Mouse (Mus musculus) embryonic stem cell, embryonic (primary cell): ENCODE data around the gene Gm10197.

Source experiments
- CTCF ChIA-PET, 4 experiments: fragments of 300-600 bp in 2 of 4; fragments of 350-600 bp in 2 of 4; sonication (Branson Sonifier 250); formaldehyde crosslinking; loops; one replicate each; lab custom pipeline; 2022; ENCODE audit warnings: inconsistent platforms in 2 of 4; lab: Charles Lee
- POLR2A ChIA-PET, 4 experiments: fragments of 300-600 bp in 2 of 4; fragments of 350-600 bp in 2 of 4; sonication (Branson Sonifier 250); formaldehyde crosslinking; loops; one replicate each; lab custom pipeline; 2022; ENCODE audit warnings: antibody characterized with exemption in 4 of 4, inconsistent platforms in 1 of 4; lab: Charles Lee

Gm10197 gene

GRCm38 (mm10) chr19:53371666-53372065 is at the start of gene Gm10197:
Gm10197 (minus strand) TSS chr19:53371766.
- POLR2A ChIA-PET: interaction anchor here in 3 of 4 experiments (0.8 to 10.9 kb wide), 10 partner anchors 8 to 313 kb away, joined by 3 to 211 read pairs (median 4); partner anchors contain the start of gene Smndc1 (in 1 of the 3)
- CTCF ChIA-PET: interaction anchor here in 2 of 4 experiments (0.5 to 1.2 kb wide), 3 partner anchors 22 to 299 kb away, joined by 3 to 8 read pairs (median 4); no protein-coding TSS in a partner anchor

GRCm38 (mm10) chr19:53420924-53421582 is 49.5 kb upstream of the Gm10197 start:
- ChIA-PET CTCF (interaction anchor here (0.6 to 2.9 kb wide), 29 partner anchors 11 to 474 kb away, joined by 3 to 15 read pairs (median 4); partner anchors contain the start of genes Smc3 (in 3 of the 4) and Dusp5 (in 1 of the 4)), POLR2A (interaction anchor here (0.5 to 3.3 kb wide), 83 partner anchors 8 to 522 kb away, joined by 3 to 50 read pairs (median 4); partner anchors contain the start of genes Dusp5 (in 4 of the 4), Smc3 (in 3 of the 4), Mxi1 (in 1 of the 4) and Smndc1 (in 1 of the 4))

DNA sequence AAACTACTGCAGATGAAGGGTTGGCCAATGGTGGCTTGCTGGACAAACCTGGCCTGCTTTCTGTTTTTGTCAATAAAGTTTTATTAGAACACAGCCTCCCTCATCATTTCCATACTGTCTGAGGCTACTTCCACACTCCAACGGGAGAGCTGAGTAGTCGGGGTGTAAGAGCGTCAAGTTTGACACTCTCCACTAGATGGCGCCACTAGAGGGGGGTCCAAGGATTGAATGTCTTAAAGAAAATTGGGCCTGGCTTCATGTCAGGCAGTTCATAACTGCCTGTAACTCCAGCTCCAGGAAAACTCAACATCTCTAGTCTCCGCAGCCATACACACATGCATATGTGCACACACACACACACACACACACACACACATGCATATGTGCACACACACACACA is 48.3 kb upstream of the Gm10197 start:
- POLR2A ChIA-PET: interaction anchor here (0.6 to 3.3 kb wide), 34 partner anchors 10 to 334 kb away, joined by 3 to 27 read pairs (median 4); partner anchors contain the start of genes Smc3 (in 3 of the 4) and Dusp5 (in 2 of the 4)
- CTCF ChIA-PET: interaction anchor here (0.5 to 1.9 kb wide), 44 partner anchors 8 to 1647 kb away, joined by 3 to 15 read pairs (median 4); partner anchors contain the start of genes Dusp5 (in 2 of the 4) and Smc3 (in 2 of the 4)

GRCm38 (mm10) chr19:53415198-53415597 is 43.6 kb upstream of the Gm10197 start:
- POLR2A ChIA-PET: interaction anchor here (0.5 to 1.5 kb wide), 11 partner anchors 10 to 490 kb away, joined by 3 to 8 read pairs (median 3); partner anchors contain the start of genes Dusp5 (in 2 of the 4) and Smc3 (in 1 of the 4)
- CTCF ChIA-PET: no interaction called here

- CTCF ChIA-PET: no interaction called here
- POLR2A ChIA-PET: interaction anchor here in 3 of 4 experiments (0.5 to 1.5 kb wide), 8 partner anchors 10 to 286 kb away, joined by 3 to 8 read pairs (median 3); partner anchors contain the start of gene Dusp5 (in 2 of the 3)
These were observed 43.1 kb upstream of the Gm10197 start for GRCm38 (mm10) chr19:53414650-53415049.

GRCm38 (mm10) chr19:53413617-53414380 is 42.2 kb upstream of the Gm10197 start:
- POLR2A ChIA-PET: interaction anchor here in 2 of 4 experiments (0.6 to 4.5 kb wide), 5 partner anchors 8 to 186 kb away, joined by 3 to 30 read pairs (median 8); partner anchors contain the start of gene Smc3 (in 1 of the 2)
- CTCF ChIA-PET: interaction anchor here (0.5 to 1.7 kb wide), 4 partner anchors 11 to 205 kb away, joined by 3 to 8 read pairs (median 6); no protein-coding TSS in a partner anchor

DNA sequence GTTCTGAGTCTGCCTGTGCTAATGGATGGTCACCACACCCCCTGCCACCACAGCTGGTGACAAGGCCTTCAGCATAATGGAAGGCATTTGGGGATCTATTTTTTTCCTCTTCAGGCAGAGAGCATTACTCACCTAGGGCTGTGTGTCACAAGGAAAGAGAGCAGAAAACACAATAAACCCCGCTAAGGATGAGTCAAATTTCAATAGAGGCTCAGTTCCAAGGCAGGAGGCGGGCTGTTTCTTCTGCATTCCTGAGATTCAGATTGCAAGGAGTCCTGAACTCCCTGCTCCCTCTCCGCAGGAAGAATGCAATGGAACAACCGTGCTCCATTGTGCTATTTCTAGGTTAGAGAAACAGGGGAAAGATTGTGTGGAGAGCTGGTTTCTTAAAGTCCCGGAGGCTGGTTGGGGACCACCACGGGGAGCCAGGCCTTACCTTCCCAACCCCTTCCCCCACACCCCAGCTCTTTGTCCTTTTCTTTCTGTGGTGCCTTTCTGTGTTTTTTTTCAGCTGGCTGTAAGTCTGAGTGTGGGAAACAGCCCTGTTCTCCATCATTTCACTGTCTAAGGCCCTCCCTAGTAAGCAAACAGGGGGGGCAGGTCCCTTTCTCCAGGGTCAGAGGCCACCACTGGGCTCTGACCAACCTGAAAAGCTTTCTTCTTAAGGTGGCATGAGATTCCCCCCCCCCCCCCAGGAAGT is 40.7 kb upstream of the Gm10197 start:
- ChIA-PET POLR2A (interaction anchor here (0.5 to 4.5 kb wide), 18 partner anchors 9 to 378 kb away, joined by 3 to 44 read pairs (median 4); partner anchors contain the start of genes Smc3 (in 2 of the 4) and Dusp5 (in 1 of the 4)), CTCF (interaction anchor here (0.7 to 1.7 kb wide), 5 partner anchors 7 to 18 kb away, joined by 3 to 8 read pairs (median 4); no protein-coding TSS in a partner anchor)

GRCm38 (mm10) chr19:53409663-53410307 is 38.2 kb upstream of the Gm10197 start:
- CTCF ChIA-PET: interaction anchor here (0.6 to 2.6 kb wide), 9 partner anchors 9 to 402 kb away, joined by 3 to 15 read pairs (median 3); no protein-coding TSS in a partner anchor
- POLR2A ChIA-PET: interaction anchor here (0.6 to 4.5 kb wide), 29 partner anchors 9 to 493 kb away, joined by 3 to 44 read pairs (median 5); partner anchors contain the start of genes Dusp5 (in 2 of the 4), Smc3 (in 2 of the 4) and Nutf2-ps1 (in 1 of the 4)

GRCm38 (mm10) chr19:53408398-53408797 is 36.8 kb upstream of the Gm10197 start:
- ChIA-PET POLR2A (interaction anchor here in 1 of 4 experiments (1.0 kb wide), 1 partner anchor 14 kb away, joined by 5 read pairs; no protein-coding TSS in a partner anchor), CTCF (interaction anchor here in 1 of 4 experiments (1.4 kb wide), 1 partner anchor 14 kb away, joined by 4 read pairs; no protein-coding TSS in a partner anchor)

DNA sequence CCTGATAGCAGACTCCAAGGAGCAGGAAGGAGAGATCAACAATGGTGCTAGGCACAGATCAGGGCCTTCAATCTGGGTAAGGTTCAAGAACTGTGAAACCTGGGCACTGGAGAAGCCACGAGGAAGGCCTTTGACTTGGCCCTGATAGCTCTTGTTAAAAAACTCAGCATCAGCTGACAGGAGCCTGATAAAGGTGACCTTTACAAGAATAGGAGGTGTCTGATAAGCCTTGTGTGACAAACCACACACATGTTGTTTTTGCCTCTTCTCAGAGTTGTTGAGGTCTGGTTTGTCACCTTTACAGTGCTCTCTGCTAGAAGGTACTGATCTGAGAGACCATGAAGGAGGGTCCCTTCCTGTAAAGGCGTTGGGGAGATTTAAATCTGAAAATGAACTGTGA is 35.8 kb upstream of the Gm10197 start:
- ChIA-PET CTCF (interaction anchor here in 1 of 4 experiments (1.4 kb wide), 1 partner anchor 13 kb away, joined by 4 read pairs; no protein-coding TSS in a partner anchor), POLR2A (interaction anchor here in 2 of 4 experiments (0.6 to 6.5 kb wide), 3 partner anchors 15 to 53 kb away, joined by 3 to 52 read pairs (median 4); no protein-coding TSS in a partner anchor)

GRCm38 (mm10) chr19:53405810-53406209 is 34.2 kb upstream of the Gm10197 start:
- CTCF ChIA-PET: interaction anchor here in 3 of 4 experiments (0.6 to 2.5 kb wide), 8 partner anchors 11 to 194 kb away, joined by 3 to 13 read pairs (median 4); no protein-coding TSS in a partner anchor
- POLR2A ChIA-PET: interaction anchor here in 3 of 4 experiments (0.9 to 6.5 kb wide), 18 partner anchors 9 to 195 kb away, joined by 3 to 52 read pairs (median 4); partner anchors contain the start of gene Smc3 (in 2 of the 3)

DNA sequence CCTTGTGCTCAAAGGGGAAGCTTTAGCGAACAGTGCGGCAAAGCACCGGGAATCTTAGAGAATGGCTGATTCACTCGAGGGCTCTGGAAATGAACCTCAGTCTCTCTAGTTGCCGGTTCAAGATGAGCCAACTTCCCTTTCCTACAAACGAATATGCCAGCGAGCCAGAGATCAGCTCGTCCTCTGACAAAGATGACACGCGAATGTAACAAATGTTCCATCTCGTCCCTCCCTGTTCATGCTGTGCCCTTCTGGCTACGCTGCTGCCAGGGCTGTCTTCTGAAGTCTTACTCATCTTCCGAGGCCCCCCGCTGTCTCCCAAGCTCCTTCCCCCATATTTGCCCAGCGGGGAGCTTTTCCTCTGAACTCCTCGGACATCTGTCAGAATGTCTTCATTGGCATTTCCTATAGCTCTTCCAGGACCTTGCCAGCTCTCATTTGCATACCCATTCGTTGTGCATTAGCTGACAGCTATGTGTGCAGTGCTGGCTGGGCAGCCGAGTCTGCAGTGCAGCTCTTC is 33.3 kb upstream of the Gm10197 start:
- ChIA-PET POLR2A (interaction anchor here in 3 of 4 experiments (0.5 to 6.5 kb wide), 23 partner anchors 9 to 306 kb away, joined by 3 to 52 read pairs (median 4); partner anchors contain the start of genes Smc3 (in 2 of the 3) and Dusp5 (in 1 of the 3)), CTCF (interaction anchor here (0.8 to 2.5 kb wide), 8 partner anchors 10 to 300 kb away, joined by 3 to 13 read pairs (median 4); no protein-coding TSS in a partner anchor)

- ChIA-PET CTCF (interaction anchor here (0.6 to 2.5 kb wide), 9 partner anchors 10 to 301 kb away, joined by 3 to 13 read pairs (median 3); no protein-coding TSS in a partner anchor), POLR2A (interaction anchor here in 3 of 4 experiments (0.5 to 6.5 kb wide), 17 partner anchors 8 to 306 kb away, joined by 3 to 52 read pairs (median 7); partner anchors contain the start of genes Dusp5 (in 2 of the 3) and Smc3 (in 2 of the 3))
These were observed 32.8 kb upstream of the Gm10197 start for GRCm38 (mm10) chr19:53404219-53404836.

DNA sequence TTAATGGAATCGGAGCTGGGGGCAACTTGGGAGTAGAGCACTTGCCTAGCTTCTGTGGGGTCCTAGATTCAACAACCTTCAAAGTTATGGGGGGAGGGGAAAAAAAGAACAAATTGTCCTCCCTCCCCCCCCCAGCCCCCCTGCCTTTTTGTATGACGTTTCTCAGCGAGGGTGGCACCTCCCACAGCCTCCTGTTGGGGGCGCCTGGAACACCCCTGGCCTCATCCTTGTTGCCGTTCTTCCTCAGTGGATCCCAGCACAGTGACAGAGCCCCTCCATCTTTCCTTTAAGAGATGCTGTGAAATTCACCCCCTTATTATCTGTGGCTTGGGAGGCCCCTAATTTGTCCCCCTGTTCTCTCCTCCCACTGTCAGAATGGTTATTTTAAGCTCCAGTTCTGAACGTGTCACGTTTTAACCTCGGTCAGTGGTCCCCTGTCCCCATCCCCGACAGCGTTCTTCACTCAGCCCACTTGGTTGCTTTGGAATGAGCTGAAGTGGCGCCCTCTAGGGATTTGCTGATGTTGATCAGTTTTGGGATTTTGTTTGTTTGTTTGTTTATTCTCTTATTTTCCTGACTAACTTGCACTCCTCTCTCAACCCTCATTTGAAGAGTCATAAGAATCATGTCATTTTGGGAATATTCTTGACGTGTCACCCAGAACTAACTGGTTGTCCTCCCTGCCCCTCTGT is 31.3 kb upstream of the Gm10197 start:
- ChIA-PET POLR2A (interaction anchor here in 2 of 4 experiments (0.7 to 6.5 kb wide), 13 partner anchors 8 to 223 kb away, joined by 3 to 52 read pairs (median 5); partner anchors contain the start of genes Dusp5 (in 1 of the 2) and Smc3 (in 1 of the 2)), CTCF (interaction anchor here (0.5 to 2.0 kb wide), 28 partner anchors 8 to 325 kb away, joined by 3 to 14 read pairs (median 4); no protein-coding TSS in a partner anchor)
